Mouse (Mus musculus): ENCODE measurements around the gene Fem1b. TPM values are rescaled to one million over a fixed set of nuclear protein-coding genes. Genes with fewer than 3 reads are reported as not detected.
A peak's percentile ranks its signal among the peaks of the same experiment; 100 is the strongest.
"Not testable (repeated sequence)": the region's sequence is repeated elsewhere in the genome, so short reads cannot be mapped to it uniquely, and the experiment has no call there.

The Fem1b gene
- total and polyA plus RNA-seq, 3 experiments: 4.9 to 16.7 (median 16.1) TPM

DNA sequence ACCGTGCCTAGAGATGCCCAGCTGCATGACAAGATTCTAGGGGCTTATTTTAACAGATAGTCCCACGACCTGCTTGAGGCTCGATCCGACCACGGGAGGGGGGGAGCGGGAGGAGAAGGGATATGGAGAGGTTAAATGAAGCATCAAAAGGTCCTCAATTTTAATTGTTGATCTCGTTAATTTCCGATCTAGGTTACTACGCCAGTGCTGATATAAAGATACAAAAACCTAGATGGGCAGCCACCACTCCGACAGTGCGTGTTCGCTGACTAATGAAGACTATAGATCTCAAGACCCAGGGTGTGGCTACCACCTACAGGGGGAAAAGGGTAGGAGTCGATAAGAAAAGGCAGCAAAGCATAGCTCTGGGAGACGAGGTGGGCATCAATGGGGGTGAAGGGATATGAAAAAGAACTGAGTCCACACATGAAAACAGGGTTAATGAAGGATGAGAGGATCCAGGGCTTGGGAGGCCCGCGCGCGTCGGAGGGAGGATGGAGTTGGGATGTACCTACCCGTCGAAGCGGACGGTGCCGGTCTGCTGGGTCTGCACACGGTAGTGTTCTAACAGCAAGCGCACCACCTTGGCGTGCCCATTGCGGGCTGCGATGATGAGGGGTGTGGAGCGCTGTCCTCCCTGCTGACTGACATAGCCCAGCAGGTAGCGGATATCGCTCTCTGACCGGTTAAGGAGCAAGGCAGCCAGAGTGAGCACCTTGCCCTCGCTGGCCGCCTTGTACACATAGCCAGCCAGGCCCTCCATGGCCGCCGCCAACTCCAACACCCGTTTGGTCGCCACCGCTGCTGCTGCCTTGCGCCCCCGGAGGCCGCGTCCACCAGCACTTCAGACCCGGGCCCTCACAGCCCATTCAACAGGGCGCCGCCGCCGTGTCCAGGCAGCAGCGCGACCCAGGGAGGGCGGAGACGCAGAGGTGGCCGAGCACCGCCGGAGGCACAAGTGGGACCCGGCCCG is 905 bp downstream of the Fem1b start:
- TF ChIP-seq CTCF (IDR thresholded peaks at IDR 0.05) (peak; percentile 20), POLR2A (IDR thresholded peaks at IDR 0.05; ENCODE audit: insufficient read depth, low read depth, low read length) (no peak)
- DNase-seq: no peak
- Histone ChIP-seq H3K4me1 (ENCODE audit: control insufficient read depth, insufficient read depth, low read length) (peaks cover 9% of the 10 kb centered on the region), H3K4me3 (peak overlapping the region; percentile 86), H3K79me2 (replicated peaks; ENCODE audit: control insufficient read depth, insufficient read depth, low read length) (peaks cover 9% of the 10 kb centered on the region; the same call in 1 of the 2 replicates), H3K27ac (peak overlapping the region; percentile 98), H3K27me3 (ENCODE audit: control insufficient read depth, insufficient read depth, low read length) (no peaks in the 10 kb centered on the region), H3K9ac (ENCODE audit: low read depth, low read length) (peak overlapping the region; percentile 98), H3K36me3 (ENCODE audit: control insufficient read depth, insufficient read depth, low read length) (peaks cover 9% of the 10 kb centered on the region)
- intact Hi-C loops (cut with DNase I): loop anchor here (1.0 kb wide), 1 partner anchor 17 kb away; no protein-coding TSS in a partner anchor
- under 1% methylated on average over 58 of the region's 58 CpGs for WGBS

DNA sequence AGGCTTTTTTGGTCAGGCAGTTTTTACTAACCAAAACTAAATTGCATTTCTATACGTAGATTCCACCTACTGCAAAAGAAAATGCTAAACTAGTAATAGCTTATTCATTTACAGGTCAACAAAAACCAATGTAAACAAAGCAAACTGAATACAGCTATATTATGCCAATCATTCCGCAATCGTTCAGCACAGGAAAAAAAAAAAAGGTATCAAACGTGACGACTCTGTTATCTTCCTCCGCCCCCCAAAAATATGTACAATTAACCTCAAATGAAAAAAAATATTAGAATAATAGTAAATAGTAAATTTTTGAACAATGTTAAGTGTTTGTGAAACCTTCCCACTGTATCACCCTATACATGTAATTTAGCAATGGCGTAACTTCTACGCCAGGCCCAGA is 1.6 kb downstream of the Fem1b start:
- Histone ChIP-seq H3K79me2 (replicated peaks; ENCODE audit: control insufficient read depth, insufficient read depth, low read length) (peaks cover 9% of the 10 kb centered on the region; the same call in 1 of the 2 replicates), H3K27ac (no peak overlapping the region), H3K4me3 (peak overlapping the region; percentile 86), H3K4me1 (ENCODE audit: control insufficient read depth, insufficient read depth, low read length) (peaks cover 9% of the 10 kb centered on the region), H3K9ac (ENCODE audit: low read depth, low read length) (no peak overlapping the region), H3K27me3 (ENCODE audit: control insufficient read depth, insufficient read depth, low read length) (no peaks in the 10 kb centered on the region), H3K36me3 (ENCODE audit: control insufficient read depth, insufficient read depth, low read length) (peaks cover 9% of the 10 kb centered on the region)
- no peak for TF ChIP-seq POLR2A (IDR thresholded peaks at IDR 0.05; ENCODE audit: insufficient read depth, low read depth, low read length)
- no peak for TF ChIP-seq CTCF (IDR thresholded peaks at IDR 0.05)
- TF ChIP-seq EP300 (IDR thresholded peaks at IDR 0.05; ENCODE audit: insufficient read depth, low read depth, low read length): no peak
- WGBS: 20% methylated on average over 8 of the region's 8 CpGs
- intact Hi-C loops (cut with DNase I): no loop called here
- DNase-seq: no peak

DNA sequence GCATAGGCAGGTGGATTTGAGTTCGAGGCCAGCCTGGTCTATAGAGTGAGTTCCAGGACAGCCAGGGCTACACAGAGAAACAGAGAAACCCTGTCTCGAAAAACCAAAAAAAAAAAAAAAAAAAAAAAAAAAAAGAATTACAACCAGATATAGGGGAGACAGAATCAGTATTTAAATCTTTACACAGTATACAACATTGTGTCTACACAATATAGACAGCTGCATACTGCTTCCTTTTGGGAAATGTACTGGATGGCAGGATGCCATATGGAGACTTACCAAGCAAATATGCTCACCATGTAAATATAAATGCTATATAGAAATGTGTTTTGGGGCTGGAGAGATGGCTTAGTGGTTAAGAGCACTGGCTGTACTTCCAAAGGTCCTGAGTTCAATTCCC is 12.5 kb downstream of the Fem1b start:
- H3K36me3 ChIP-seq (ENCODE audit: control insufficient read depth, insufficient read depth, low read length): peaks cover 11% of the 10 kb centered on the region
- H3K4me3 ChIP-seq; H3K27ac ChIP-seq; H3K27me3 ChIP-seq (ENCODE audit: control insufficient read depth, insufficient read depth, low read length); DNase-seq; intact Hi-C loops (cut with DNase I); H3K4me1 ChIP-seq (ENCODE audit: control insufficient read depth, insufficient read depth, low read length); H3K9ac ChIP-seq (ENCODE audit: low read depth, low read length); H3K79me2 ChIP-seq (replicated peaks; ENCODE audit: control insufficient read depth, insufficient read depth, low read length): not testable (repeated sequence)
- 83% methylated on average over 2 of the region's 2 CpGs for WGBS

DNA sequence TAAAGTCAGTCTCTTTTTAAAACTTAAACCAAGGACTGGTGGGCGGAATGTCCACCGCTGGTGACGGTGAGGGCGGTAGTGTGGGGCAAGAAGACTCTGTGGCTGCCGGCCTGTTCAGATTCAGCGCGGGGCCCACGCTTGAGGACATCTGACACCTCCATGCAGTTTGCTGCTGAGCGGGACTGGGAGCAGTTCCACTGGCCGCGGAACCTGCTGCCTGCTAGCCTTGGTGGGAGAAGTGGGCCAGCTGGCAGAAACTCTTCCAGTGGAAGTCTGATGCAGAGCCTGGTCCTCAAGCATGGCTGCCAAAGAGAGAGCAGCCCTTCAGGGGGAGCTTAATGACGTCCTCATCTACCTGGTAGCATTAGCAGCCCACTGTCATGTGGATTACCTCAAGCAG is 21.9 kb downstream of the Fem1b start:
- no peak for TF ChIP-seq CTCF (IDR thresholded peaks at IDR 0.05)
- TF ChIP-seq EP300 (IDR thresholded peaks at IDR 0.05; ENCODE audit: insufficient read depth, low read depth, low read length): no peak
- no peak for TF ChIP-seq POLR2A (IDR thresholded peaks at IDR 0.05; ENCODE audit: insufficient read depth, low read depth, low read length)
- Histone ChIP-seq H3K9ac (ENCODE audit: low read depth, low read length) (no peak overlapping the region), H3K27ac (no peak overlapping the region), H3K4me1 (ENCODE audit: control insufficient read depth, insufficient read depth, low read length) (no peaks in the 10 kb centered on the region; the same call in 1 of the 2 replicates), H3K27me3 (ENCODE audit: control insufficient read depth, insufficient read depth, low read length) (no peaks in the 10 kb centered on the region), H3K4me3 (no peak overlapping the region), H3K36me3 (ENCODE audit: control insufficient read depth, insufficient read depth, low read length) (peaks cover 3% of the 10 kb centered on the region; the same call in 1 of the 2 replicates), H3K79me2 (replicated peaks; ENCODE audit: control insufficient read depth, insufficient read depth, low read length) (no peaks in the 10 kb centered on the region)
- DNase-seq: no peak
- intact Hi-C loops (cut with DNase I): loop anchor here (10.0 kb wide), 1 partner anchor 315 kb away; no protein-coding TSS in a partner anchor
- WGBS: 90% methylated on average over 12 of the region's 12 CpGs

DNA sequence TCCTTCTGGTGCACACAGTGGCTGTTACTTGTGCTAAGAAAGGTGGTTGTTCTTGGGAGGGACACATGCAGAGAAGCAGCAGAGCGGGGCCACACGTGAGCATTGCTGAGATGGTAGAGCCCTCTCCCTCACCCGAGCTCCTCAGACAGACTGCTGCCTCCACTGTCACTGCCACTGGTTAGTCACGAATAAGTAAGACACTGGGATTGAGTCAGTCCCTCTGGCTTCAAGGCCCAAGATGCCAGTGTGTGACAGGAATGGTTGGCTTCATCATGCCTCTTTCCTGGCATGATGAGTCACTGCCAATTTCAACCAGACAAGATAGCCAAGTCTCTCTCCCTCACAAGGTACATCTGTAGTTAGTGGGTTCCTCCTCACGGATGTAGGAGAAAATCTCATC is 25.0 kb downstream of the Fem1b start:
- Histone ChIP-seq H3K79me2 (replicated peaks; ENCODE audit: control insufficient read depth, insufficient read depth, low read length) (no peaks in the 10 kb centered on the region), H3K9ac (ENCODE audit: low read depth, low read length) (no peak overlapping the region), H3K27ac (no peak overlapping the region), H3K27me3 (ENCODE audit: control insufficient read depth, insufficient read depth, low read length) (no peaks in the 10 kb centered on the region), H3K4me1 (ENCODE audit: control insufficient read depth, insufficient read depth, low read length) (no peaks in the 10 kb centered on the region), H3K36me3 (ENCODE audit: control insufficient read depth, insufficient read depth, low read length) (no peaks in the 10 kb centered on the region), H3K4me3 (no peak overlapping the region)
- WGBS: 76% methylated on average over 5 of the region's 5 CpGs
- TF ChIP-seq EP300 (IDR thresholded peaks at IDR 0.05; ENCODE audit: insufficient read depth, low read depth, low read length): no peak
- no peak for TF ChIP-seq POLR2A (IDR thresholded peaks at IDR 0.05; ENCODE audit: insufficient read depth, low read depth, low read length)
- TF ChIP-seq CTCF (IDR thresholded peaks at IDR 0.05): no peak
- no peak for DNase-seq
- intact Hi-C loops (cut with DNase I): loop anchor here (10.0 kb wide), 1 partner anchor 312 kb away; no protein-coding TSS in a partner anchor

DNA sequence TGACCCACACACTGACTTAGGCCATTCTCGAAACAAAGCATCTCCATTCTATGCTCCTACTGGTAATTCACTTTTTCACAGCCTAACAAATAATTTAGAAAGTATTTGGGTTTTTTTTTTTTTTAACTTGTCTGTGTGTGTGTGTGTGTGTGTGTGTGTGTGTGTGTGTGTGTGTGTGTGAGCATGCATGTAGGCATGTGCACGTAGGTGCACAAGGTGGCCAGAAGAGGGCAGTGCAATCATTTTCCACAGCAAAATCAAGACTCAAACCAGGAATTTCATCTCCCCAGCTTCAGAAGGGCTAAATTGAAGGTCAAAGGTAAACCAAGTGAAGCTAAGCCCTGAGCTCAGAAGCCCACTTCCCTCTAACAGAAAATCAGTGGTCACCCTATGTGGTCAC is 27.5 kb downstream of the Fem1b start:
- 90% methylated on average over 2 of the region's 2 CpGs for WGBS
- Histone ChIP-seq H3K27me3 (ENCODE audit: control insufficient read depth, insufficient read depth, low read length) (no peaks in the 10 kb centered on the region), H3K36me3 (ENCODE audit: control insufficient read depth, insufficient read depth, low read length) (no peaks in the 10 kb centered on the region), H3K4me3 (no peak overlapping the region), H3K9ac (ENCODE audit: low read depth, low read length) (no peak overlapping the region), H3K4me1 (ENCODE audit: control insufficient read depth, insufficient read depth, low read length) (no peaks in the 10 kb centered on the region), H3K79me2 (replicated peaks; ENCODE audit: control insufficient read depth, insufficient read depth, low read length) (no peaks in the 10 kb centered on the region), H3K27ac (no peak overlapping the region)
- TF ChIP-seq POLR2A (IDR thresholded peaks at IDR 0.05; ENCODE audit: insufficient read depth, low read depth, low read length): no peak
- no peak for TF ChIP-seq CTCF (IDR thresholded peaks at IDR 0.05)
- TF ChIP-seq EP300 (IDR thresholded peaks at IDR 0.05; ENCODE audit: insufficient read depth, low read depth, low read length): no peak
- no peak for DNase-seq
- intact Hi-C loops (cut with DNase I): loop anchor here (5.0 to 10.0 kb wide), 2 partner anchors 43 to 309 kb away; no protein-coding TSS in a partner anchor

All from heart, adult 2 months (tissue).